ENCODE assay signal across 18 mouse cellular contexts in genomic region chr4:16291961-16292360, GRCm38 (mm10).
"Had no signal": no experiment of that assay in that cellular context is flagged by ENCODE, and none has a peak within 500 bp of the region (broad histone marks: within the 10 kb centered on the region; RNA-seq: fewer than 3 reads in every experiment).

No protein-coding gene starts in this region.

- H3K9me3 ChIP-seq: lung, embryonic 15.5 days; megakaryocyte, embryonic 14.5 days; midbrain, embryonic 13.5 days; midbrain, embryonic 15.5 days; neural tube, embryonic 12.5 days; stomach, embryonic 15.5 days had no signal

- H3K4me3 ChIP-seq: lung, embryonic 15.5 days; megakaryocyte, embryonic 14.5 days; midbrain, embryonic 13.5 days; midbrain, embryonic 15.5 days; neural tube, embryonic 12.5 days; stomach, embryonic 15.5 days had no signal

- H3K27me3 ChIP-seq: lung, embryonic 15.5 days; megakaryocyte, embryonic 14.5 days; midbrain, embryonic 13.5 days; midbrain, embryonic 15.5 days; neural tube, embryonic 12.5 days; stomach, embryonic 15.5 days had no signal

- DNase-seq: liver, postnatal 0 days; lung, adult 2 months; lung, postnatal 14 days; lung, postnatal 36 days; right cerebral cortex, postnatal 14 days; thymus, adult 18-20 months; thymus, postnatal 14 days; thymus, postnatal 36 days had no signal

- H3K36me3 ChIP-seq: lung, embryonic 15.5 days; midbrain, embryonic 13.5 days; midbrain, embryonic 15.5 days; neural tube, embryonic 12.5 days; stomach, embryonic 15.5 days had no signal

- H3K4me2 ChIP-seq: lung, embryonic 15.5 days; midbrain, embryonic 11.5 days; midbrain, embryonic 13.5 days; midbrain, embryonic 15.5 days; neural tube, embryonic 12.5 days; stomach, embryonic 15.5 days had no signal

- H3K4me1 ChIP-seq: lung, embryonic 15.5 days; megakaryocyte, embryonic 14.5 days; midbrain, embryonic 13.5 days; midbrain, embryonic 15.5 days; neural tube, embryonic 12.5 days; stomach, embryonic 15.5 days had no signal

- ATAC-seq: liver, postnatal 0 days; lung, postnatal 0 days; midbrain, embryonic 13.5 days; midbrain, embryonic 15.5 days had no signal

- H3K27ac ChIP-seq: lung, embryonic 15.5 days; macrophage; midbrain, embryonic 13.5 days; midbrain, embryonic 15.5 days; neural tube, embryonic 12.5 days; stomach, embryonic 15.5 days; stomach, postnatal 0 days had no signal

- H3K9ac ChIP-seq: liver, postnatal 0 days; lung, embryonic 15.5 days; midbrain, embryonic 13.5 days; midbrain, embryonic 15.5 days; neural tube, embryonic 12.5 days; stomach, embryonic 15.5 days had no signal
